Mouse (Mus musculus): ENCODE measurements around the gene Tlx2. TPM values are rescaled to one million over a fixed set of nuclear protein-coding genes. Genes with fewer than 3 reads are reported as not detected.
A peak's percentile ranks its signal among the peaks of the same experiment; 100 is the strongest.

Gene Tlx2
- polyA plus RNA-seq, 1 experiment from 2014 or later = not detected

GRCm38 (mm10) chr6:83033249-83034185, 36.6 kb downstream of the Tlx2 start, which contains the start of the genes Dok1 and Loxl3:
Gene Dok1, minus strand, starts transcription at chr6:83033471.
Gene Loxl3, plus strand, starts transcription at chr6:83034173.
- H3K9me3 ChIP-seq (ENCODE audit: low read length) = no peaks in the 10 kb centered on the region

GRCm38 (mm10) chr6:83032769-83033191, 37.3 kb downstream of the Tlx2 start:
- peak overlapping the region; percentile 82 for H3K9ac ChIP-seq (replicated peaks)
- peak; percentile 70 for ATAC-seq
- 0% methylated on average over 31 of the region's 31 CpGs for WGBS (ENCODE audit: insufficient replicate concordance)
- peak; percentile 71 for DNase-seq
- H3K27me3 ChIP-seq (ENCODE audit: insufficient read depth, low read length) = peaks cover 20% of the 10 kb centered on the region
- peak overlapping the region; percentile 80 for H3K4me3 ChIP-seq (ENCODE audit: low read depth, low read length)
- TF ChIP-seq CTCF (IDR thresholded peaks at IDR 0.05; ENCODE audit: low read depth) = peak; percentile 48
- no peak for TF ChIP-seq EP300 (IDR thresholded peaks at IDR 0.05; ENCODE audit: low read depth)
- H3K27ac ChIP-seq (ENCODE audit: low read depth) = peak overlapping the region; percentile 86
- H3K9me3 ChIP-seq (ENCODE audit: low read length) = no peaks in the 10 kb centered on the region
- peaks cover 14% of the 10 kb centered on the region for H3K36me3 ChIP-seq (replicated peaks; ENCODE audit: insufficient read depth, low read length)
- peak overlapping the region; percentile 91 for H3K4me2 ChIP-seq (ENCODE audit: low read depth, low read length)
- peaks cover 21% of the 10 kb centered on the region for H3K4me1 ChIP-seq (ENCODE audit: insufficient read depth)

More at GRCm38 (mm10) chr6:83033249-83034185, 36.6 kb downstream of the Tlx2 start, which contains the start of the genes Dok1 and Loxl3:
- WGBS (ENCODE audit: insufficient replicate concordance) = 3% methylated on average over 51 of the region's 51 CpGs
- peaks cover 16% of the 10 kb centered on the region for H3K27me3 ChIP-seq (ENCODE audit: insufficient read depth, low read length)
- peak; percentile 87 for ATAC-seq
- peak within 1 kb of the TSS; percentile 80 for H3K4me3 ChIP-seq (ENCODE audit: low read depth, low read length)
- H3K27ac ChIP-seq (ENCODE audit: low read depth) = peak within 1 kb of the TSS; percentile 86
- peaks cover 14% of the 10 kb centered on the region for H3K36me3 ChIP-seq (replicated peaks; ENCODE audit: insufficient read depth, low read length)
- H3K4me1 ChIP-seq (ENCODE audit: insufficient read depth) = peaks cover 27% of the 10 kb centered on the region
- peak within 1 kb of the TSS; percentile 82 for H3K9ac ChIP-seq (replicated peaks)
- peak within 1 kb of the TSS; percentile 91 for H3K4me2 ChIP-seq (ENCODE audit: low read depth, low read length)
- TF ChIP-seq CTCF (IDR thresholded peaks at IDR 0.05; ENCODE audit: low read depth) (no peak), EP300 (IDR thresholded peaks at IDR 0.05; ENCODE audit: low read depth) (no peak)
- DNase-seq = peak; percentile 85

- no peak for ATAC-seq
- no peak overlapping the region; the same call in 1 of the 2 replicates for H3K27ac ChIP-seq (ENCODE audit: low read depth)
- no peak for DNase-seq
- peak overlapping the region; percentile 82 for H3K9ac ChIP-seq (replicated peaks)
- peaks cover 27% of the 10 kb centered on the region for H3K4me1 ChIP-seq (ENCODE audit: insufficient read depth)
- TF ChIP-seq CTCF (IDR thresholded peaks at IDR 0.05; ENCODE audit: low read depth) = no peak
- TF ChIP-seq EP300 (IDR thresholded peaks at IDR 0.05; ENCODE audit: low read depth) = no peak
- peak overlapping the region; percentile 91 for H3K4me2 ChIP-seq (ENCODE audit: low read depth, low read length)
- H3K36me3 ChIP-seq (replicated peaks; ENCODE audit: insufficient read depth, low read length) = peaks cover 14% of the 10 kb centered on the region
- H3K4me3 ChIP-seq (ENCODE audit: low read depth, low read length) = peak overlapping the region; percentile 80
- peaks cover 20% of the 10 kb centered on the region for H3K27me3 ChIP-seq (ENCODE audit: insufficient read depth, low read length)
- 61% methylated on average over 18 of the region's 18 CpGs for WGBS (ENCODE audit: insufficient replicate concordance)
- H3K9me3 ChIP-seq (ENCODE audit: low read length) = no peaks in the 10 kb centered on the region
Observed at GRCm38 (mm10) chr6:83031921-83032590, 38.0 kb downstream of the Tlx2 start.

DNA sequence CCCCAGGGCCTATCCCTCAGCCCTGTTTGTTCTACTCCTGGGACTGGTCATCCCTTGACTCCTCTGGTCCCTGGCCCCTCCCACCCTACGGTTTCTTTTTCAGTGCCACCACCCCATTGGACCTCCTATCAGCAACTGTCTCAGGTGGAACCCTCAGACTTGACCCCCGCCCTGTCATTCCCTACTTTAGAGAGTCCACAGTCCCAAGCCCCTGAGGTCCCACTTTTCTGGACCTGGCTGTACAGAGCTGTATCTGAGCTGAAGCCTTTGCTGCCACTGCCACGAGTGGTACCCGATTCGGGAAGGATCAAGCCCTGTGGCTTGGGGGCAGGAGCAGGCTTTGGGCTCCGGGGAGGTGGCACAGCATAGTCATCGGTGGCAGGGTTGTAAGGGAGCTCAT, 39.0 kb downstream of the Tlx2 start:
- 79% methylated on average over 7 of the region's 7 CpGs for WGBS (ENCODE audit: insufficient replicate concordance)
- no peaks in the 10 kb centered on the region for H3K9me3 ChIP-seq (ENCODE audit: low read length)
- ATAC-seq = no peak
- H3K27ac ChIP-seq (ENCODE audit: low read depth) = no peak overlapping the region
- DNase-seq = no peak
- H3K9ac ChIP-seq (replicated peaks) = no peak overlapping the region
- no peak overlapping the region for H3K4me3 ChIP-seq (ENCODE audit: low read depth, low read length)
- H3K4me2 ChIP-seq (ENCODE audit: low read depth, low read length) = no peak overlapping the region
- peaks cover 20% of the 10 kb centered on the region for H3K27me3 ChIP-seq (ENCODE audit: insufficient read depth, low read length)
- H3K36me3 ChIP-seq (replicated peaks; ENCODE audit: insufficient read depth, low read length) = peaks cover 14% of the 10 kb centered on the region
- TF ChIP-seq EP300 (IDR thresholded peaks at IDR 0.05; ENCODE audit: low read depth) (no peak), CTCF (IDR thresholded peaks at IDR 0.05; ENCODE audit: low read depth) (no peak)
- peaks cover 27% of the 10 kb centered on the region for H3K4me1 ChIP-seq (ENCODE audit: insufficient read depth)

GRCm38 (mm10) chr6:83029777-83030176, 40.3 kb downstream of the Tlx2 start:
- no peak for TF ChIP-seq EP300 (IDR thresholded peaks at IDR 0.05; ENCODE audit: low read depth)
- TF ChIP-seq CTCF (IDR thresholded peaks at IDR 0.05; ENCODE audit: low read depth) = no peak
- ATAC-seq (no peak), DNase-seq (no peak)
- Histone ChIP-seq H3K4me2 (ENCODE audit: low read depth, low read length) (no peak overlapping the region), H3K36me3 (replicated peaks; ENCODE audit: insufficient read depth, low read length) (peaks cover 14% of the 10 kb centered on the region), H3K9me3 (ENCODE audit: low read length) (no peaks in the 10 kb centered on the region), H3K9ac (replicated peaks) (no peak overlapping the region), H3K27me3 (ENCODE audit: insufficient read depth, low read length) (peaks cover 20% of the 10 kb centered on the region; the same call in 1 of the 2 replicates), H3K27ac (ENCODE audit: low read depth) (no peak overlapping the region), H3K4me3 (ENCODE audit: low read depth, low read length) (no peak overlapping the region), H3K4me1 (ENCODE audit: insufficient read depth) (peaks cover 27% of the 10 kb centered on the region)
- WGBS (ENCODE audit: insufficient replicate concordance) = 73% methylated on average over 10 of the region's 10 CpGs

GRCm38 (mm10) chr6:83027706-83028105, 42.4 kb downstream of the Tlx2 start:
- Histone ChIP-seq H3K4me2 (ENCODE audit: low read depth, low read length) (no peak overlapping the region), H3K9me3 (ENCODE audit: low read length) (no peaks in the 10 kb centered on the region), H3K36me3 (replicated peaks; ENCODE audit: insufficient read depth, low read length) (peaks cover 14% of the 10 kb centered on the region), H3K9ac (replicated peaks) (no peak overlapping the region), H3K27ac (ENCODE audit: low read depth) (no peak overlapping the region), H3K4me3 (ENCODE audit: low read depth, low read length) (no peak overlapping the region), H3K27me3 (ENCODE audit: insufficient read depth, low read length) (peaks cover 13% of the 10 kb centered on the region; the same call in 1 of the 2 replicates), H3K4me1 (ENCODE audit: insufficient read depth) (peaks cover 33% of the 10 kb centered on the region)
- TF ChIP-seq CTCF (IDR thresholded peaks at IDR 0.05; ENCODE audit: low read depth) (no peak), EP300 (IDR thresholded peaks at IDR 0.05; ENCODE audit: low read depth) (no peak)
- DNase-seq (no peak), ATAC-seq (no peak)
- WGBS (ENCODE audit: insufficient replicate concordance) = 36% methylated on average over 6 of the region's 9 CpGs
